Mouse (Mus musculus) E14TG2a.4 (cell line): ENCODE measurements around the gene Klc4.

Source experiments
- CTCF ChIP-seq: conservative IDR thresholded peaks from 2 replicates; pipeline ENCODE4 v1.5.1; 2014; ENCODE audit warnings: low read length
- NANOG ChIP-seq: IDR thresholded peaks from 2 replicates; pipeline ENCODE4 v1.6.1; 2014; ENCODE audit warnings: borderline replicate concordance, low read length, mixed read lengths
- POU5F1 ChIP-seq: IDR thresholded peaks from 2 replicates; pipeline ENCODE4 v1.6.1; 2014; ENCODE audit warnings: low read length, borderline replicate concordance

- TF ChIP-seq CTCF (no peak), POU5F1 (no peak), NANOG (no peak)
Measured at GRCm38 (mm10) chr17:46605987-46606386, 39.8 kb downstream of the Klc4 start.
